Comparison of ENCODE assay signal across 22 mouse cellular contexts in genomic region chr4:71226653-71227052, GRCm38 (mm10).
A peak's percentile ranks its signal among the peaks of the same experiment; 100 is the strongest.
DNase-seq lines count a peak whose midpoint lies in the region; ATAC-seq and TF ChIP-seq lines count a peak whose summit lies in the region.
"Had no signal": no experiment of that assay in that cellular context is flagged by ENCODE, and none has a peak within 500 bp of the region (broad histone marks: within the 10 kb centered on the region; RNA-seq: fewer than 3 reads in every experiment).

No protein-coding gene starts in this region.

- H3K36me3 ChIP-seq in MEL (ENCODE audit: control insufficient read depth in 1 of 2, insufficient read depth in 2 of 2, low read length in 2 of 2) = peaks cover 0 to 5% of the 10 kb centered on the region in 2 experiments; a peak in 1 of 4 replicates
- no peaks in the 10 kb centered on the region for H3K36me3 ChIP-seq in intestine, embryonic 15.5 days
- H3K36me3 ChIP-seq in stomach, postnatal 0 days (ENCODE audit: control insufficient read depth, insufficient read depth, low read length) = no peaks in the 10 kb centered on the region
- H3K36me3 ChIP-seq: forebrain, embryonic 10.5 days; heart, embryonic 10.5 days; hindbrain, embryonic 12.5 days; hindbrain, embryonic 15.5 days had no signal

- no peak overlapping the region for H3K27ac ChIP-seq in MEL (ENCODE audit: control insufficient read depth, low read depth, low read length)
- H3K27ac ChIP-seq in intestine, embryonic 15.5 days = no peak overlapping the region
- no peak overlapping the region for H3K27ac ChIP-seq in stomach, postnatal 0 days (replicated peaks)
- H3K27ac ChIP-seq: forebrain, embryonic 10.5 days; forebrain, embryonic 13.5 days; heart, embryonic 10.5 days; hindbrain, embryonic 12.5 days; hindbrain, embryonic 15.5 days had no signal

- peak; percentile 86 for ATAC-seq in intestine, embryonic 15.5 days
- ATAC-seq in stomach, postnatal 0 days (ENCODE audit: low FRiP score, low TSS enrichment) = peak; percentile 80; the same call in 1 of the 2 replicates
- ATAC-seq in inflammation-experienced regulatory T-cells, adult 6 months = no peak
- ATAC-seq: activated CD4-positive, CD25-positive, alpha-beta regulatory T cell, adult 4 months; forebrain, embryonic 13.5 days; forebrain, embryonic 16.5 days had no signal

- TF ChIP-seq RAD21 in MEL (IDR thresholded peaks at IDR 0.05; ENCODE audit: low read depth, low read length) = no peak

- WGBS in intestine, embryonic 15.5 days = 44% methylated on average over 4 of the region's 4 CpGs
- 25% methylated on average over 4 of the region's 4 CpGs for WGBS in large intestine, adult 2 months
- WGBS in stomach, postnatal 0 days = 45% methylated on average over 4 of the region's 4 CpGs

- intact Hi-C loops in left cerebral cortex, postnatal 14 days (cut with DNase I) = no loop called here

- H3K4me1 ChIP-seq in MEL (ENCODE audit: control insufficient read depth in 1 of 2, insufficient read depth in 2 of 2, low read length in 2 of 2) = peaks cover 0 to 5% of the 10 kb centered on the region in 2 experiments; a peak in 2 of 4 replicates
- H3K4me1 ChIP-seq in intestine, embryonic 15.5 days (replicated peaks) = no peaks in the 10 kb centered on the region
- H3K4me1 ChIP-seq in stomach, postnatal 0 days (replicated peaks; ENCODE audit: control insufficient read depth, insufficient read depth) = no peaks in the 10 kb centered on the region
- H3K4me1 ChIP-seq: heart, embryonic 10.5 days had no signal

- peak; percentile 82 for TF ChIP-seq EP300 in MEL (IDR thresholded peaks at IDR 0.05; ENCODE audit: low read depth in 1 of 2, low read length in 2 of 2)
- no peak for TF ChIP-seq EP300 in stomach, postnatal 0 days (optimal IDR thresholded peaks at IDR 0.05)

- peak; percentile 62 for DNase-seq in MEL (ENCODE audit: low read depth, low spot score)
- DNase-seq in large intestine, adult 2 months (ENCODE audit: low read depth, low spot score) = peak; percentile 11
- DNase-seq in stomach, postnatal 0 days (ENCODE audit: low spot score) = peak; percentile 16
- DNase-seq in left cerebral cortex, postnatal 14 days (ENCODE audit: low spot score in 2 of 2) = no peak
- DNase-seq in cerebellum, adult 18-20 months = no peak
- no peak for DNase-seq in adrenal gland, postnatal 25 days
- DNase-seq: adrenal gland, postnatal 10 days; cerebellum, adult 11-12 months; cerebellum, adult 9-10 months; cerebellum, postnatal 14 days; gastrocnemius, postnatal 25 days; heart, adult 18-20 months; kidney, adult 18-20 months had no signal

- H3K9ac ChIP-seq in MEL (ENCODE audit: control insufficient read depth, low read depth, low read length, poor library complexity, severe bottlenecking) = no peak overlapping the region
- no peak overlapping the region for H3K9ac ChIP-seq in intestine, embryonic 15.5 days
- no peak overlapping the region for H3K9ac ChIP-seq in stomach, postnatal 0 days (ENCODE audit: low read length)
- H3K9ac ChIP-seq: forebrain, embryonic 13.5 days; hindbrain, embryonic 12.5 days; hindbrain, embryonic 15.5 days had no signal

- H3K79me2 ChIP-seq in MEL (ENCODE audit: control insufficient read depth, insufficient read depth, low read length, poor library complexity) = no peaks in the 10 kb centered on the region

- no peak for TF ChIP-seq POLR2A in MEL (IDR thresholded peaks at IDR 0.05; ENCODE audit: control insufficient read depth in 1 of 2, insufficient read depth in 1 of 2, low read depth in 1 of 2, low read length in 2 of 2, poor library complexity in 1 of 2)

- H3K27me3 ChIP-seq in MEL (ENCODE audit: control insufficient read depth in 1 of 2, insufficient read depth in 2 of 2, low read length in 2 of 2) = no peaks in the 10 kb centered on the region
- H3K27me3 ChIP-seq in intestine, embryonic 15.5 days (replicated peaks) = no peaks in the 10 kb centered on the region
- H3K27me3 ChIP-seq in stomach, postnatal 0 days (ENCODE audit: control insufficient read depth, insufficient read depth, low read length) = no peaks in the 10 kb centered on the region
- H3K27me3 ChIP-seq: forebrain, embryonic 13.5 days; hindbrain, embryonic 12.5 days; hindbrain, embryonic 15.5 days had no signal

- TF ChIP-seq CTCF in MEL (IDR thresholded peaks at IDR 0.05 in 2 of 3, conservative IDR thresholded peaks at IDR 0.05 in 1 of 3; ENCODE audit: control insufficient read depth in 1 of 3, insufficient read depth in 1 of 3, low read depth in 2 of 3, low read length in 3 of 3, poor library complexity in 1 of 3, severe bottlenecking in 1 of 3) = no peak
- no peak for TF ChIP-seq CTCF in stomach, postnatal 0 days (IDR thresholded peaks at IDR 0.05; ENCODE audit: low read depth)

- no peak overlapping the region for H3K4me3 ChIP-seq in MEL (ENCODE audit: control insufficient read depth in 1 of 2, insufficient read depth in 1 of 2, low read depth in 2 of 2, low read length in 2 of 2)
- H3K4me3 ChIP-seq in intestine, embryonic 15.5 days (replicated peaks) = no peak overlapping the region
- no peak overlapping the region for H3K4me3 ChIP-seq in stomach, postnatal 0 days (ENCODE audit: low read depth, low read length)
- H3K4me3 ChIP-seq: forebrain, embryonic 10.5 days; forebrain, embryonic 13.5 days; heart, embryonic 10.5 days; hindbrain, embryonic 12.5 days; hindbrain, embryonic 15.5 days had no signal

- H3K4me2 ChIP-seq in intestine, embryonic 15.5 days (replicated peaks) = no peak overlapping the region
- H3K4me2 ChIP-seq in stomach, postnatal 0 days (replicated peaks; ENCODE audit: low read depth) = no peak overlapping the region
- H3K4me2 ChIP-seq: forebrain, embryonic 13.5 days; hindbrain, embryonic 12.5 days; hindbrain, embryonic 15.5 days had no signal

- H3K9me3 ChIP-seq in MEL (replicated peaks; ENCODE audit: insufficient read depth, low read length) = no peaks in the 10 kb centered on the region
- H3K9me3 ChIP-seq in intestine, embryonic 15.5 days = no peaks in the 10 kb centered on the region
- H3K9me3 ChIP-seq in stomach, postnatal 0 days (ENCODE audit: control insufficient read depth, low read length) = no peaks in the 10 kb centered on the region
- H3K9me3 ChIP-seq: forebrain, embryonic 10.5 days; forebrain, embryonic 13.5 days; heart, embryonic 10.5 days; hindbrain, embryonic 12.5 days; hindbrain, embryonic 15.5 days had no signal

TF ChIP-seq in MEL, 35 proteins besides CTCF, POLR2A, EP300 and RAD21:
- TF ChIP-seq POLR2AphosphoS2 (IDR thresholded peaks at IDR 0.05; ENCODE audit: low read length) = no peak
- TF ChIP-seq RCOR1 (IDR thresholded peaks at IDR 0.05; ENCODE audit: low read depth, low read length) = peak; percentile 60; the same call in 1 of the 2 replicates
- no peak for TF ChIP-seq MAZ (IDR thresholded peaks at IDR 0.05; ENCODE audit: low read depth, low read length)
- peak; percentile 92 for TF ChIP-seq ETS1 (IDR thresholded peaks at IDR 0.05; ENCODE audit: low read depth, low read length)
- 0 out of 2 replicates have a peak, but pooled peaks have one; percentile 17 for TF ChIP-seq BHLHE40 (IDR thresholded peaks at IDR 0.05; ENCODE audit: borderline replicate concordance, low read depth, low read length)
- TF ChIP-seq USF1 (IDR thresholded peaks at IDR 0.05; ENCODE audit: low read depth, low read length) = peak; percentile 68
- peak; percentile 86 for TF ChIP-seq GATA1 (IDR thresholded peaks at IDR 0.05; ENCODE audit: low read depth, low read length)
- no peak for TF ChIP-seq UBTF (IDR thresholded peaks at IDR 0.05; ENCODE audit: borderline replicate concordance, insufficient read depth, low read depth, low read length)
- TF ChIP-seq ZMIZ1 (IDR thresholded peaks at IDR 0.05; ENCODE audit: low read depth, low read length) = no peak
- TF ChIP-seq JUND (IDR thresholded peaks at IDR 0.05; ENCODE audit: low read depth, low read length) = peak; percentile 75; the same call in 1 of the 2 replicates
- 0 out of 2 replicates have a peak, but pooled peaks have one; percentile 47 for TF ChIP-seq TCF12 (IDR thresholded peaks at IDR 0.05; ENCODE audit: low read depth, low read length)
- peak; percentile 35; the same call in 1 of the 2 replicates for TF ChIP-seq MYB (IDR thresholded peaks at IDR 0.05; ENCODE audit: low read depth, low read length)

Comparison
In these comparisons a context has a peak if more than half of its experiments do, and no peak if none do; other contexts are left out.
1. DNase-seq: peak in MEL (single experiment), large intestine, adult 2 months (single experiment) and stomach, postnatal 0 days (single experiment); none in left cerebral cortex, postnatal 14 days (0 of 2), cerebellum, adult 18-20 months (0 of 2) and adrenal gland, postnatal 25 days (single experiment).